Mouse (Mus musculus) ovary, postnatal 10 days (tissue): ENCODE measurements around the gene 1700086D15Rik.

Experiments used
- DNase-seq: peaks from one replicate; pipeline ENCODE4 v3.0.0; 2022; ENCODE audit warnings: low spot score

The 1700086D15Rik gene

DNA sequence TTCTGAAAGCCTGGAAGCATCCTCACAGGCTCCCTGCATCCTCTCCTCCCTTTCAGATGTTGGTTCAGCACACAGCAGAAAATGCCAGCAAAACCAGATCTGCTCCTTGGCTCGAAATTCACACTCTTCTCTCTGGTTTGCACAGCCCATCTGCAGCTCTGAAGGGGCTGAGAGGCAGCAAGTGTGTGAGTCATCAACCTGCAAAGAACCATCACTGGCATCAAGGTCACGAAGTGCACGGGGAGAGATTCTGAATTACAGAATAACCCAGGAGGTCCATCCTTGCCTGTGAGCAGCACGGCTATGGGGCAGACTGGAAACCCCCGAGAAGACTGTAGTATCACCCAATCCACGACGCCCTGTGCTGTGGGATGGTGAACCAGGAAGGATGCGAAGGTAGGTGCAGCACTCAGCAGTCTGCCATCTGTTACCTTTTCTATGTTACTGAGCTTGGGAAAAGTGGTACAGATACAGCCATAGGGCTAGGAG is 24.4 kb downstream of the 1700086D15Rik start:
- no peak for DNase-seq

- no peak for DNase-seq
Measured at GRCm38 (mm10) chr11:65133661-65134060, 26.0 kb downstream of the 1700086D15Rik start.

DNA sequence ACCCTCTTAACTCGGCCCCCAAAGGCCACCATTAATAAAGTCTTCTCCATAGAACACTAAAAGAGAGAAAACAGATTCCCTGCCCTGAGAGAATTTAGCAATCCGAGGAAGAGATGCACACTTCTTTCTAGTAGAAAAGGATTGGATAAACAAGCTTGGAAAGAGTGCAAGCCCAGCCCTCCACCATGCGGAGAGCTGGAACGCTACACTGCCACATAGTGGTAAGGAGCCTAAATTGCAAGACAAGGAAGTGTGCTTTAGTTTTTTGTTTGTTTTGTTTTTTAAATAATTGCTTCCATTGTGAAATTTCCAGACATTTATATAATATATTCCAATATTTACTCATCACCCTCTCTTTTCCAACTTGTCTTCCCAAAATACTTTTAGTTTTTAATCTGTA is 30.6 kb downstream of the 1700086D15Rik start:
- DNase-seq: no peak

DNA sequence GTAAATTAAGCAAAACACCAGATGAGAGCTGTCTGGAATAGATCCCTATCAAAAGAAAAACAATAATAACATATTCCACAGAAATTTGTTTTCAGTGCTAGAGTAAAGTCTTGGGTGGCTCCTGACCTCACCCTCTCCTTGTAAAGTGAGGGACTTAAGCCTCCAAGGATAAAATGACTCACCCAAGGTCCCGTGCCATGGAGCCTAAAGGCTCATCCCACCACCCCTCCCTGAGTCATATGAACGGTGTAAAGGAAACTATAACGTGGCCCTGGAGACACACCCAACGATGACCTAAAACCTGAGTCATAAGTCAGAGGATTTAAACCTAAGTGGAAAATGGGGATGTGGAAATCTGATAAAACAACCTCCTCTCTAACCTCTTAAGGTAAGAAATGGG is 31.0 kb downstream of the 1700086D15Rik start:
- DNase-seq: no peak

GRCm38 (mm10) chr11:65126566-65126965 is 33.1 kb downstream of the 1700086D15Rik start:
- no peak for DNase-seq

DNA sequence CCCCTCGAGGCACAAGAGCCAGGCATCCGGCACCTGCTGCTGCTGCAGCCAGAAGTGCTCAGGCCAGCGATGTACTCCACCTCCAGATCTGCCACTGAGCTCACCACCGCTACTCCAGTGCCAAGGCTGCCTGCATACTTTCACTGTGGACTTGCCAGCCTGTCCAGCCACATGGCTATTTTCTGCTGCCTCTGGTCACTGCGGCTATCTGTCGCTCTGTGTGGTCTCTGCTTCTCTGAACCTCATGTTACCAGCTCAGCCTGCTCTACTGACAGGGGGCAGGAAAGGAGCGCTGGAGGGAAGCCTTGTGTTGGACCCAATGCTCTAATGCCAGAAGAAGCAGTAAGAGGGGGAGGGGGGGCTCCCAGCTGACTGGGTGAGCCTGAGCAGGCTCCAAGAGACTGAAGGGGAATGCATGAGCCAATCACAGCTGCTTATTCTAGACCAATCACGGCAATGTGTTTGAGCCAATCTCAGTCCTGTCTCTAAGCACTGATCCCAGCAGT is 34.7 kb downstream of the 1700086D15Rik start:
- DNase-seq: no peak

- no peak for DNase-seq
Measured at GRCm38 (mm10) chr11:65120276-65120675, 39.4 kb downstream of the 1700086D15Rik start.

DNA sequence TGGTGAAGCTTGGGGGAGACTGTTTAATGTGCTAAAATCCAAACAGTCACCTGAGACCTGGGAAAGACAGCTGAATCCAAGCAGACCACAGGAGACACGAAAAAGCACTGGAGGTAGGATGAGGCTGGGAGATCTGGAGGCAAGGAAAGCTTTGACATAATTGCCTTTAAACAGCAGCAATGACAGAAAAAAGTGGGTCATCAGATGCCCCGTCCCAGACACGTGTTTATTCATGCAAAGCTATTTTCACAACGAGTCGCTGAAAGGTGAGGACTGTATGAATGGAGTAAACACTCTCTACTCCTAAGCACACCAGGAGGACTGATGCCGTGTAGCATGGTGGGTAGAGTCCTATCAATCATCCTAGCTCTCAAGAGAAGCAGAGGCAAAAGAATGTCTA is 43.9 kb downstream of the 1700086D15Rik start:
- DNase-seq: no peak

GRCm38 (mm10) chr11:65112086-65112485 is 47.6 kb downstream of the 1700086D15Rik start:
- DNase-seq: no peak

DNA sequence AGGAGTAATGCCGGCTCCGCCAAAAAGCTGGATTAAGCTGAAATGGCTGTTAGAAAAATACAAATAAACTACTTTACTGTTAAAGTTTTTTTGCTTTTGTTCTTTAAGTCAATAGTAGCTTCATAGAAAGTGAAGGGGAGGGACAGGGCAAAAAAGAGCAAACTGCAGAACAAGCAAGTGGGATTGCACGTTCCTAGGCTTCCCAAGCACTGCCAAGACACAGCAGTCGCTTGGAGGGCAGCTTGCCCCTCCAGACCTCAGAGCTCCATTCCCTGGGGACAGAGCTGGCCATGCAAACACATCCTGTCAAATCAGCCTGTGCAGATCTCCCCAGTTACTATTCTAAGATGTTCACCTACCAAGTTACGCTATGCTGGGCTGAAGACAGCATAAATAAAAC is 48.0 kb downstream of the 1700086D15Rik start:
- DNase-seq: no peak

- no peak for DNase-seq
Measured at GRCm38 (mm10) chr11:65110058-65110457, 49.6 kb downstream of the 1700086D15Rik start.

DNA sequence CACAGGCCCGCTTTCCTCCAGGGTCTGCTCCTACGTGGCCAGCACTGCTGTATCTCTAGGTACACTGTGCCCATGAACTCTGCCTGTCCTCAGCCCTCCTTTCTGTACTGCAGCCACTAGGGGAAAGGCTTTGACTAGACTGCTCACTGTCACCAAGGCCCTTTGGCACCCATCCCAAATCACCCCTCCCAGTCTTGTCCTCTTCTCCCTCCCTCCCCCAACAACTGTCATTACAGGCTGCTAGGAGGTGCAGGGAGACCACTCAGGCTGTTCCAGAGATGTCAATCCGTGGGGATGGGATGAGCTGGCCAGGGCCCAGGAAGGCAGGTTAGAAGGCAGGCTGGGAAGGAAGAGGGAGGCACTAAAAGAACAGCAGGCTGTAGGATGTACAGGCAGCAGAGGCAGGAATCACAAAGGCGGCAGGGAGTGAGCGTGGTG is 51.9 kb downstream of the 1700086D15Rik start:
- no peak for DNase-seq

- DNase-seq: no peak
Measured at GRCm38 (mm10) chr11:65107151-65107550, 52.5 kb downstream of the 1700086D15Rik start.

GRCm38 (mm10) chr11:65104076-65104475 is 55.6 kb downstream of the 1700086D15Rik start:
- no peak for DNase-seq
